Mouse (Mus musculus): Measurements from ENCODE around the gene Gm16253.

Gm16253 gene

GRCm38 (mm10) chr3:96558159-96558558 is 18.6 kb upstream of the Gm16253 start:
- peak; percentile 60 for DNase-seq

- DNase-seq, result peak; percentile 35
Measured at GRCm38 (mm10) chr3:96558668-96559196, 18.1 kb upstream of the Gm16253 start.

GRCm38 (mm10) chr3:96559398-96559910 is 17.3 kb upstream of the Gm16253 start:
- peak; percentile 28 for DNase-seq

- peak; percentile 43 for DNase-seq
Measured at GRCm38 (mm10) chr3:96559911-96560850, 16.6 kb upstream of the Gm16253 start.

GRCm38 (mm10) chr3:96560881-96561668 is 15.7 kb upstream of the Gm16253 start:
- peak; percentile 25 for DNase-seq

- peak; percentile 55 for DNase-seq
Measured at GRCm38 (mm10) chr3:96561946-96562681, 14.7 kb upstream of the Gm16253 start.

GRCm38 (mm10) chr3:96563267-96563666 is 13.5 kb upstream of the Gm16253 start:
- DNase-seq, result peak; percentile 45

GRCm38 (mm10) chr3:96563911-96564632 is 12.7 kb upstream of the Gm16253 start:
- peak; percentile 70 for DNase-seq

GRCm38 (mm10) chr3:96564633-96565032 is 12.2 kb upstream of the Gm16253 start:
- peak; percentile 63 for DNase-seq

- DNase-seq, result peak; percentile 16
Measured at GRCm38 (mm10) chr3:96565105-96565504, 11.7 kb upstream of the Gm16253 start.

GRCm38 (mm10) chr3:96566661-96567450 is 9.9 kb upstream of the Gm16253 start:
- DNase-seq, result peak; percentile 88

- peak; percentile 40 for DNase-seq
Measured at GRCm38 (mm10) chr3:96568605-96569004, 8.2 kb upstream of the Gm16253 start.

GRCm38 (mm10) chr3:96569506-96569905 is 7.3 kb upstream of the Gm16253 start:
- DNase-seq, result peak; percentile 62

GRCm38 (mm10) chr3:96569966-96570605 is 6.7 kb upstream of the Gm16253 start:
- peak; percentile 30 for DNase-seq

- peak; percentile 42 for DNase-seq
Measured at GRCm38 (mm10) chr3:96570643-96571042, 6.1 kb upstream of the Gm16253 start.

GRCm38 (mm10) chr3:96571336-96571735 is 5.4 kb upstream of the Gm16253 start:
- no peak for DNase-seq

GRCm38 (mm10) chr3:96571896-96572698 is 4.7 kb upstream of the Gm16253 start:
- DNase-seq, result peak; percentile 86

- DNase-seq, result peak; percentile 86
Measured at GRCm38 (mm10) chr3:96573611-96574511, 2.9 kb upstream of the Gm16253 start.

All from kidney, adult 9 months (tissue).